Mouse (Mus musculus) urinary bladder, adult 18-20 months (tissue): Measurements from ENCODE around the gene Olfr594.
"Not testable (repeated sequence)": the region's sequence is repeated elsewhere in the genome, so short reads cannot be mapped to it uniquely, and the experiment has no call there.

Experiments used
- DNase-seq, 2 experiments: peaks; one replicate each; pipeline ENCODE4 v3.0.0; 2022; ENCODE audit warnings: low spot score in 2 of 2, mixed read lengths in 2 of 2

Gene Olfr594

GRCm38 (mm10) chr7:103216696-103217095, at the start of gene Olfr594:
Gene Olfr594 (plus strand): TSS chr7:103216996.
- no peak for DNase-seq

- no peak for DNase-seq
These were observed 47.1 kb upstream of the Olfr594 start for GRCm38 (mm10) chr7:103169697-103170096.

GRCm38 (mm10) chr7:103178240-103178639, 38.6 kb upstream of the Olfr594 start, which contains the start of gene Olfr591:
Gene Olfr591 (minus strand): TSS chr7:103178340.
- no peak for DNase-seq

- DNase-seq, result not testable (repeated sequence)
These were observed 32.3 kb upstream of the Olfr594 start, which contains the start of gene Olfr592 for GRCm38 (mm10) chr7:103184503-103184902. Gene Olfr592 (plus strand): TSS chr7:103184803.

- no peak for DNase-seq
These were observed 5.2 kb upstream of the Olfr594 start, which contains the start of gene Olfr593 for GRCm38 (mm10) chr7:103211562-103211961. Gene Olfr593 (plus strand): TSS chr7:103211862.

- DNase-seq, result not testable (repeated sequence)
These were observed 4.7 kb upstream of the Olfr594 start for GRCm38 (mm10) chr7:103212050-103212449.

GRCm38 (mm10) chr7:103252405-103252804, 35.6 kb downstream of the Olfr594 start, which contains the start of gene Usp17ld:
Gene Usp17ld (minus strand): TSS chr7:103252505.
- not testable (repeated sequence) for DNase-seq
